Mouse (Mus musculus): ENCODE results near the gene Rassf8. TPM values are rescaled to one million over a fixed set of nuclear protein-coding genes. Genes with fewer than 3 reads are reported as not detected.

Gene Rassf8
- polyA plus RNA-seq, 1 experiment from 2014 or later = 2.9 TPM

GRCm38 (mm10) chr6:145860350-145860749 is 113.8 kb downstream of the Rassf8 start:
- Histone ChIP-seq H3K36me3 (ENCODE audit: poor library complexity, severe bottlenecking) (no peaks in the 10 kb centered on the region), H3K4me2 (no peak overlapping the region), H3K9ac (no peak overlapping the region), H3K27me3 (peaks cover 48% of the 10 kb centered on the region), H3K4me1 (peaks cover 39% of the 10 kb centered on the region), H3K9me3 (replicated peaks) (no peaks in the 10 kb centered on the region), H3K27ac (no peak overlapping the region), H3K4me3 (no peak overlapping the region)
- WGBS = 66% methylated on average over 2 of the region's 2 CpGs
- no peak for ATAC-seq

DNA sequence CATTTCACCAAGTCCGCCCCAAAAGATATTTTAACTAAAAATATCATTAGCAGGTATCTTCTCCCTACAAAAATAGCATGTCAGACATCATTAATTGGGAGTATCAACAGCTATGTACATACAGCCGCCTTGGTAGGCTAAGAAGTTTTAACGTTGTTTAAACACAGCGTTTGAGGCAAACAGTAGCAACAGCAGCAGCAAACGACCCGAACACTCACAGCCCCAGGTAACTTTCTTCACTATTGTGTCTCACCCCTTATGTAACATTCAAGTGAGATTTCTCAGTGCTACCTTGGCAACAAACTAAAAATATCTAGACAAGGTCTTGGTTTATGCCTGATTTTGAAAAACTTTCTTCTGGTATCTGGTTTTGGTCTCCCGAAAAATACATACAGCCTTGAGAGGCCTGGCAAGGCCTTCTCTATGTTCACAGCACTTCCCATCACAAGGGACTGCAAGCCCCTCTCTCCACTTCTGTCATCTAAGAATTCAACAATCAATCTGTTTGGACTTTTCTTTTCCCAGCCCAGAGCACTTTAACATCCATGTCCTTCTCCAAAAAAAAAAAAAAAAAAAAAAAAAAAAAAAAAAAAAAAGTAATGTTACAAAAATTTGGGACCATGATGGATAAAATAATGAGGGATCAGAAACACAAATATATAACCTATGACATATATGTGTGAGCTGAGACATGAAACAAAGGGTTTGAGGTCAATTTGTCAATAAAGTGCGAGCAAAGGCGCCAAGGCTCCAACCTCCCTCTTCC is 115.1 kb downstream of the Rassf8 start:
- H3K9ac ChIP-seq = no peak overlapping the region
- ATAC-seq = no peak
- H3K27ac ChIP-seq = no peak overlapping the region
- no peaks in the 10 kb centered on the region for H3K9me3 ChIP-seq (replicated peaks)
- peak overlapping the region; percentile 99; the same call in 1 of the 2 replicates for H3K4me2 ChIP-seq
- H3K27me3 ChIP-seq = peaks cover 57% of the 10 kb centered on the region
- no peaks in the 10 kb centered on the region for H3K36me3 ChIP-seq (ENCODE audit: poor library complexity, severe bottlenecking)
- no peak overlapping the region for H3K4me3 ChIP-seq
- H3K4me1 ChIP-seq = peaks cover 38% of the 10 kb centered on the region
- 71% methylated on average over 9 of the region's 9 CpGs for WGBS

DNA sequence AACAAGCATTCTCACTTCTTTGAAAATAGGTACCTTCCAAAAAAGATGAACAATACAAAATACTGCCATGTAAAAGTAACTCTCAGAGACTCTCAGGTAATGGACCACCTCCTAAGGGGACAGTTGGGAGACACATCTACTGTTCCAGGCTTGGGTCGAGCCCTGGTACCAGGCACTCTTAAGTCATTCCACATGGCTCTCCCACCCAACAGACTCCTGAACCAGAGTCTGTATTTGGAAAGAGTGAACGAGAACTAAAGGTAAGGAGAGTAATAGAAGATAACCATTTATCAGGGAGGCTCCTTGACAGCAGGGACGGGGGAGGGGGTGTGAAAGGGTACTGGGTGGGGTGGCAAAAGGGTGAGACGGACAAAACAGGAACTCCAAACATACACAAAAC is 115.8 kb downstream of the Rassf8 start:
- Histone ChIP-seq H3K9me3 (replicated peaks) (no peaks in the 10 kb centered on the region), H3K4me3 (peak overlapping the region; percentile 62), H3K36me3 (ENCODE audit: poor library complexity, severe bottlenecking) (no peaks in the 10 kb centered on the region), H3K4me1 (peaks cover 42% of the 10 kb centered on the region), H3K27me3 (peaks cover 62% of the 10 kb centered on the region), H3K9ac (peak overlapping the region; percentile 71; the same call in 1 of the 2 replicates), H3K4me2 (peak overlapping the region; percentile 99), H3K27ac (no peak overlapping the region)
- 22% methylated on average over 4 of the region's 4 CpGs for WGBS
- no peak for ATAC-seq

DNA sequence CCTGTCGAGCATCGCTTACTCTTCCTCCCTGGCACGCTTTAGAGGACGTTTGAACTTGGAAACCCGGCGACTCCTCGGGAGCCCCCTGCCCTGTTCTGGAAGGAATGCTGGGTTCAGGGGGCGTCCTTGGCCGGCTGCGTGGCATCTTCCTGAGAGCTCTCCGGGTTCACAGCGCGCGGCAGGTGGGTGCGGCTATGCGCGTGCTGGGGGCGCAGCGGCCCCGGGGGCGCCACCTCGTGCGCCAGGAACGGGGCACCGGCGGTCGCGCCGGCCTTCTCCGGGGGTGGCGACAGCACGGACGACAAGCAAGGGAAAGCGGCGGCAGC is 116.2 kb downstream of the Rassf8 start:
- ATAC-seq = 0 out of 2 replicates have a peak, but pooled peaks have one; percentile 1
- no peaks in the 10 kb centered on the region for H3K9me3 ChIP-seq (replicated peaks)
- peak overlapping the region; percentile 99 for H3K4me2 ChIP-seq
- peak overlapping the region; percentile 71 for H3K9ac ChIP-seq
- no peaks in the 10 kb centered on the region for H3K36me3 ChIP-seq (ENCODE audit: poor library complexity, severe bottlenecking)
- peaks cover 65% of the 10 kb centered on the region for H3K27me3 ChIP-seq
- 2% methylated on average over 32 of the region's 35 CpGs for WGBS
- peaks cover 42% of the 10 kb centered on the region for H3K4me1 ChIP-seq
- peak overlapping the region; percentile 62 for H3K4me3 ChIP-seq
- H3K27ac ChIP-seq = no peak overlapping the region

GRCm38 (mm10) chr6:145863065-145863971 is 116.8 kb downstream of the Rassf8 start:
- Histone ChIP-seq H3K4me3 (peak overlapping the region; percentile 62), H3K27ac (no peak overlapping the region), H3K4me1 (peaks cover 42% of the 10 kb centered on the region), H3K9ac (peak overlapping the region; percentile 71), H3K4me2 (peak overlapping the region; percentile 99), H3K9me3 (replicated peaks) (no peaks in the 10 kb centered on the region), H3K36me3 (ENCODE audit: poor library complexity, severe bottlenecking) (no peaks in the 10 kb centered on the region), H3K27me3 (peaks cover 72% of the 10 kb centered on the region)
- ATAC-seq = peak; percentile 72
- WGBS = under 1% methylated on average over 88 of the region's 105 CpGs

DNA sequence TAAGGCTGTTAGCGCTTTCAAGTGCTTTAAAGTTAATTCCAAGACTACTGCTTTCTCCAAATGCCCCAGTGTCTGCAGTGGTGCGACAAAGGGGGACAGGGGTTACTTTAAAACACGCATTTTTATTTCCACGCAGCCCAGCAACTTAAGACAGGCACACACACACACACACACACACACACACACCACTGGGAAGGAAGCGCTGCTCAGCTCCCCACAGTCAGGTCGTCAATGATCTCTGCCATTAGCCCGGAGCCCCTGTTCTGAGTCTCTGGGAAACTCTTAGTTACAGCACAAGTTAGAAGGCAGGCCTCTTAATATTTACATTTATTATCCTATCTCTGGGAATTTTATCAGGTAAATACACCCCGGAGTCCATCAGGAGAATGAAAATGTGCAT is 117.6 kb downstream of the Rassf8 start:
- peaks cover 42% of the 10 kb centered on the region for H3K4me1 ChIP-seq

DNA sequence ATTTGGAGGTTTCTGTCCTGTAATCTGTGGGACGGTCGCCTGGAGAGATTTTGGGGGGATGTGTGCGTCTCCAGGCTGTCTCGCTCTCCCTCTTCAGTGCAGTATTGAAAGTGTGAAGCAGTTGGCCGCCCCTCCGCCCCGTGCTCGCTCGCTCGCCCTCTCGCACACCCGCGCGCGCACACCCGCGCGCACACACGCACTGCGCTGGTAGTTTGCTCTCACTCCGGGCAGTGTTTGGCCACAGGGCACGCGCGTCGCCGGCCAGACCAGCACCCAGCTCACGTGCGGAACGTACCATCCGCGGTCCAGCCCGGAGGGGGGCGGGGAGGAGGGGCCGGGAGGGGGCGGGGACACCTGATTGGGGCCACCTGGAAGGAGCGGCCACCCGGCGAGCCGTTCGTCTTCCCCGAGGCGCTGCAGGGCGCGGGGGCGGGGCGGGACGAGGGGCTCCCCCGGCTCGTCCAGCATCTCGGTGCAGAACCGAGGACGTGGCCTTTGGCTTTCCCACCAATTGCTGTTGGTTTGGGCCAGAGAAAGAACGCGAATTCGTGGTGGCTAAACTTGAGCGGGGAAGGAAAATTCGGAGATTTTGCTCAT is 118.8 kb downstream of the Rassf8 start, which contains the start of gene Bhlhe41:
Gene Bhlhe41, minus strand, starts transcription at position 270 of the 597 bp plus-strand sequence.
- H3K27me3 ChIP-seq = peaks cover 77% of the 10 kb centered on the region
- peak within 1 kb of the TSS; percentile 99 for H3K4me2 ChIP-seq
- no peaks in the 10 kb centered on the region for H3K36me3 ChIP-seq (ENCODE audit: poor library complexity, severe bottlenecking)
- ATAC-seq = peak; percentile 36
- 1% methylated on average over 41 of the region's 57 CpGs for WGBS
- peak within 1 kb of the TSS; percentile 72 for H3K9ac ChIP-seq
- H3K4me3 ChIP-seq = peak within 1 kb of the TSS; percentile 62
- no peaks in the 10 kb centered on the region for H3K9me3 ChIP-seq (replicated peaks)
- H3K4me1 ChIP-seq = peaks cover 42% of the 10 kb centered on the region
- no peak within 1 kb of the TSS for H3K27ac ChIP-seq

More for the DNA sequence above, 117.6 kb downstream of the Rassf8 start:
- Histone ChIP-seq H3K9ac (no peak overlapping the region; the same call in 1 of the 2 replicates), H3K27me3 (peaks cover 80% of the 10 kb centered on the region), H3K9me3 (replicated peaks) (no peaks in the 10 kb centered on the region), H3K4me2 (peak overlapping the region; percentile 99), H3K36me3 (ENCODE audit: poor library complexity, severe bottlenecking) (no peaks in the 10 kb centered on the region), H3K27ac (no peak overlapping the region), H3K4me3 (peak overlapping the region; percentile 62)
- WGBS = 1% methylated on average over 8 of the region's 8 CpGs
- ATAC-seq = no peak

DNA sequence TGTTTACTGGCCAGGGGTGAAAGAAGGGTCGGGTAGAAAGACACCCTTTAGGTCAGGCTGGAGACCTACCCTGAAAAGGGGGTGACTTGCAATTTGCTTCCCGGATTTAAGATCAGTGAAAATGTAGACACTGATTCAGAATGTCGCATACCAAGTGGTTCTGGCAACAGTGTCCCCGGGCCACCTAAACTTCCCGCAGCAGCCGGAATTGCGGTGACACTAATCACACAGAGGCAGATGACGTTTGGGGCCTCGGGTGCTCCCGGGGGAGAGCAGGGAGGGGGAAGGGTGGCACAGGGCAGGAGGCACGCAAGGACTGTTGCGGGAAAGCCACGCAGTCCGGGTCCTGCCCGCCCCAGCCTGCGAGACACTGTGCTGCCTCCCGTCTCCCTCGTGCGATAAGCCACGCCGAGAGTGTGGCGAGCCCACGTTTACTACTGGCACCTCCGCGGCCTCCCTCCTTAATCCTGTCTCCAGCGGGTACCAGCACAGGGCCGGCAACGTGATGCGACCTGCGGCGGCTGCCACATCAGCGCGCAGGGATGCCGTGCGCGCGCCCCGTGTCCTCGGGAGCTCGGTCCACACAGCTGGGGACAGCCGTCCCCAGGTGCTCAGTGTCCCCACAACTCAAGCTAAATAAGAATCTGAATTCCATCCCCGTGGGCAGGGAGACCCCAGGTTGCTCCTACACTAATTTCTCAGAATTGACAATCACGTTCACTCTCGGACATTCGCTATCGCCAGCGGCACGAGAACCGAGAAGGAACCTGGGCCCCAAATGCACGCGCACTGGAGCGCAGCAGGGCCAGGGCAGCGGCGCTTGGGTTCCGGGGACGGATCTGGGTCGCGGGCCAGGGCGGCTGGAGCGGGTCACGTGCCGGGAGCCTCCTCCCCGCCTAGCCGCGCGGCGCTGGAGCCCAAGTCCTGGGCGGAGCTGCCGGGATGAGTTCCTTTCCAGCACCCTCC is 119.6 kb downstream of the Rassf8 start:
- H3K27ac ChIP-seq = no peak overlapping the region
- ATAC-seq = peak; percentile 70

GRCm38 (mm10) chr6:145867111-145867510 is 120.6 kb downstream of the Rassf8 start:
- no peak for ATAC-seq
- Histone ChIP-seq H3K27me3 (peaks cover 64% of the 10 kb centered on the region), H3K4me2 (peak overlapping the region; percentile 99), H3K9me3 (replicated peaks) (no peaks in the 10 kb centered on the region), H3K4me3 (no peak overlapping the region), H3K9ac (no peak overlapping the region), H3K27ac (no peak overlapping the region), H3K36me3 (ENCODE audit: poor library complexity, severe bottlenecking) (no peaks in the 10 kb centered on the region), H3K4me1 (peaks cover 42% of the 10 kb centered on the region)
- WGBS = 69% methylated on average over 3 of the region's 3 CpGs

More for the DNA sequence above, 119.6 kb downstream of the Rassf8 start:
- under 1% methylated on average over 68 of the region's 69 CpGs for WGBS
- Histone ChIP-seq H3K27me3 (peaks cover 71% of the 10 kb centered on the region), H3K4me3 (peak overlapping the region; percentile 62), H3K4me1 (peaks cover 42% of the 10 kb centered on the region), H3K4me2 (peak overlapping the region; percentile 99), H3K9ac (peak overlapping the region; percentile 72), H3K36me3 (ENCODE audit: poor library complexity, severe bottlenecking) (no peaks in the 10 kb centered on the region), H3K9me3 (replicated peaks) (no peaks in the 10 kb centered on the region)

Measured in forebrain, embryonic 13.5 days (tissue).